Mouse (Mus musculus): ENCODE measurements at regions not wholly inside any gene's neighbourhood (a gene's known extent, or its start where the extent isn't known, plus 50 kb on each side); places are given as distances from the start of the nearest gene placed in this dataset.

- peak; percentile 49 for DNase-seq
Measured at GRCm38 (mm10) chr13:44306275-44307050, 422.8 kb upstream of the Jarid2 start.

GRCm38 (mm10) chr13:44308227-44308626 is 421.0 kb upstream of the Jarid2 start:
- no peak for DNase-seq

- DNase-seq = no peak
Measured at GRCm38 (mm10) chr13:44312237-44312636, 417.0 kb upstream of the Jarid2 start.

- no peak for DNase-seq
Measured at GRCm38 (mm10) chr13:44316747-44317446, 412.4 kb upstream of the Jarid2 start.

- no peak for DNase-seq
Measured at GRCm38 (mm10) chr13:44317596-44317995, 411.7 kb upstream of the Jarid2 start.

GRCm38 (mm10) chr13:44319101-44319500 is 410.2 kb upstream of the Jarid2 start:
- no peak for DNase-seq

- DNase-seq = no peak
Measured at GRCm38 (mm10) chr13:44319511-44319910, 409.8 kb upstream of the Jarid2 start.

GRCm38 (mm10) chr13:44320311-44320710 is 409.0 kb upstream of the Jarid2 start:
- DNase-seq = no peak

- no peak for DNase-seq
Measured at GRCm38 (mm10) chr13:44321009-44321596, 408.2 kb upstream of the Jarid2 start.

GRCm38 (mm10) chr13:44328416-44328815 is 400.9 kb upstream of the Jarid2 start:
- no peak for DNase-seq

- DNase-seq = no peak
Measured at GRCm38 (mm10) chr13:44329161-44329560, 400.1 kb upstream of the Jarid2 start.

- DNase-seq = no peak
Measured at GRCm38 (mm10) chr13:44329701-44330100, 399.6 kb upstream of the Jarid2 start.

- no peak for DNase-seq
Measured at GRCm38 (mm10) chr13:44332716-44333240, 396.5 kb upstream of the Jarid2 start.

- no peak for DNase-seq
Measured at GRCm38 (mm10) chr13:44339061-44339741, 390.1 kb upstream of the Jarid2 start.

GRCm38 (mm10) chr13:44345094-44345493 is 384.2 kb upstream of the Jarid2 start:
- DNase-seq = no peak

- no peak for DNase-seq
Measured at GRCm38 (mm10) chr13:44346636-44347035, 382.6 kb upstream of the Jarid2 start.

- DNase-seq = no peak
Measured at GRCm38 (mm10) chr13:44347662-44348061, 381.6 kb upstream of the Jarid2 start.

- DNase-seq = no peak
Measured at GRCm38 (mm10) chr13:44353899-44354298, 375.4 kb upstream of the Jarid2 start.

GRCm38 (mm10) chr13:44355771-44356221 is 373.5 kb upstream of the Jarid2 start:
- DNase-seq = no peak

GRCm38 (mm10) chr13:44356981-44357380 is 372.3 kb upstream of the Jarid2 start:
- no peak for DNase-seq

GRCm38 (mm10) chr13:44359344-44359743 is 369.9 kb upstream of the Jarid2 start:
- no peak for DNase-seq

- DNase-seq = no peak
Measured at GRCm38 (mm10) chr13:44360016-44360415, 369.3 kb upstream of the Jarid2 start.

GRCm38 (mm10) chr13:44360725-44361290 is 368.5 kb upstream of the Jarid2 start:
- no peak for DNase-seq
